Mouse (Mus musculus) midbrain, embryonic 15.5 days (tissue): ENCODE results near the gene Rps26. TPM values are rescaled to one million over a fixed set of nuclear protein-coding genes. Genes with fewer than 3 reads are reported as not detected.

ENCODE experiments used
- microRNA-seq: library from miRNA; unstranded; fragments of <30 nt; microRNA quantifications from one replicate; pipeline ENCODE4, GENCODE M21; 2016
- polyA plus RNA-seq: library from polyadenylated mRNA; unstranded; fragments of >200 nt; fragmentation: Nextera tagmentation; extraction: Ambion mirVana; gene quantifications from 2 replicates; pipeline ENCODE4 v1.2.1, GENCODE M21; 2015

Rps26 gene
- polyA plus RNA-seq, 1 experiment from 2014 or later, result 332 TPM

Small RNA genes within 50 kb of the gene (microRNA-seq; reads per million reads assigned to microRNA genes)
- not detected for gene Mir6917

Other genes with a start within 250 kb of the Rps26 start
- 15.0 and 15.6 TPM in 2 replicates for gene Ankrd52, start 249.6 kb downstream of the Rps26 start, polyA plus RNA-seq
- gene Slc39a5, start 225.5 kb downstream of the Rps26 start, polyA plus RNA-seq, result not detected in 2 replicates
- gene Nabp2, start 215.3 kb downstream of the Rps26 start, polyA plus RNA-seq, result 146 and 147 TPM in 2 replicates
- 105 and 107 TPM in 2 replicates for gene Rnf41, start 215.1 kb downstream of the Rps26 start, polyA plus RNA-seq
- gene Smarcc2, start 167.5 kb downstream of the Rps26 start, polyA plus RNA-seq, result 201 and 209 TPM in 2 replicates
- 892 and 955 TPM in 2 replicates for gene Myl6, start 132.6 kb downstream of the Rps26 start, polyA plus RNA-seq
- 5.4 and 5.7 TPM in 2 replicates for gene Myl6b, start 128.1 kb downstream of the Rps26 start, polyA plus RNA-seq
- gene Esyt1, start 100.9 kb downstream of the Rps26 start, polyA plus RNA-seq, result 10.5 and 11.1 TPM in 2 replicates
- 20.8 and 22.7 TPM in 2 replicates for gene Zc3h10, start 79.0 kb downstream of the Rps26 start, polyA plus RNA-seq
- 2,126 and 2,161 TPM in 2 replicates for gene Rpl41, start 77.4 kb downstream of the Rps26 start, polyA plus RNA-seq
- 125 and 128 TPM in 2 replicates for gene Pa2g4, start 60.8 kb downstream of the Rps26 start, polyA plus RNA-seq
- 0.42 and 0.56 TPM in 2 replicates for gene Erbb3, start 37.1 kb downstream of the Rps26 start, polyA plus RNA-seq
- gene Ikzf4, start 19.2 kb upstream of the Rps26 start, polyA plus RNA-seq, result 23.0 and 23.1 TPM in 2 replicates
- 14.3 and 16.7 TPM in 2 replicates for gene Suox, start 47.3 kb upstream of the Rps26 start, polyA plus RNA-seq
- 122 and 123 TPM in 2 replicates for gene Rab5b, start 69.5 kb upstream of the Rps26 start, polyA plus RNA-seq
- gene Pmel, start 77.4 kb upstream of the Rps26 start, polyA plus RNA-seq, result 0.54 and 0.88 TPM in 2 replicates
- gene Cdk2, start 78.3 kb upstream of the Rps26 start, polyA plus RNA-seq, result 15.1 and 18.6 TPM in 2 replicates
- gene Dgka, start 118.1 kb upstream of the Rps26 start, polyA plus RNA-seq, result 7.6 and 7.8 TPM in 2 replicates
- 45.8 and 47.6 TPM in 2 replicates for gene Pym1, start 121.1 kb upstream of the Rps26 start, polyA plus RNA-seq
- 0.58 and 0.79 TPM in 2 replicates for gene Mmp19, start 164.2 kb upstream of the Rps26 start, polyA plus RNA-seq
- gene Dnajc14, start 177.3 kb upstream of the Rps26 start, polyA plus RNA-seq, result 59.4 and 60.8 TPM in 2 replicates
- gene Tmem198b, start 177.6 kb upstream of the Rps26 start, polyA plus RNA-seq, result 16.0 and 17.6 TPM in 2 replicates
- 145 and 155 TPM in 2 replicates for gene Sarnp, start 190.6 kb upstream of the Rps26 start, polyA plus RNA-seq
- gene Ormdl2, start 194.9 kb upstream of the Rps26 start, polyA plus RNA-seq, result 21.9 and 22.7 TPM in 2 replicates